Mouse (Mus musculus): ENCODE data around the gene Kxd1.

- TF ChIP-seq CTCF (IDR thresholded peaks at IDR 0.05; ENCODE audit: low read depth, low read length) (no peak), GATA1 (IDR thresholded peaks at IDR 0.05; ENCODE audit: borderline replicate concordance, low read length) (no peak), TAL1 (conservative IDR thresholded peaks at IDR 0.05; ENCODE audit: low read depth, low read length) (no peak), GATA2 (IDR thresholded peaks at IDR 0.05; ENCODE audit: borderline replicate concordance, low read depth, low read length) (no peak), POLR2AphosphoS5 (IDR thresholded peaks at IDR 0.05; ENCODE audit: insufficient replicate concordance, low read depth, low read length) (no peak)
Observed at GRCm38 (mm10) chr8:70530314-70530713, 2.6 kb upstream of the Kxd1 start.

Measured in G1E (cell line).